Mouse (Mus musculus): ENCODE data around the gene Trpc1.

Gene Trpc1

DNA sequence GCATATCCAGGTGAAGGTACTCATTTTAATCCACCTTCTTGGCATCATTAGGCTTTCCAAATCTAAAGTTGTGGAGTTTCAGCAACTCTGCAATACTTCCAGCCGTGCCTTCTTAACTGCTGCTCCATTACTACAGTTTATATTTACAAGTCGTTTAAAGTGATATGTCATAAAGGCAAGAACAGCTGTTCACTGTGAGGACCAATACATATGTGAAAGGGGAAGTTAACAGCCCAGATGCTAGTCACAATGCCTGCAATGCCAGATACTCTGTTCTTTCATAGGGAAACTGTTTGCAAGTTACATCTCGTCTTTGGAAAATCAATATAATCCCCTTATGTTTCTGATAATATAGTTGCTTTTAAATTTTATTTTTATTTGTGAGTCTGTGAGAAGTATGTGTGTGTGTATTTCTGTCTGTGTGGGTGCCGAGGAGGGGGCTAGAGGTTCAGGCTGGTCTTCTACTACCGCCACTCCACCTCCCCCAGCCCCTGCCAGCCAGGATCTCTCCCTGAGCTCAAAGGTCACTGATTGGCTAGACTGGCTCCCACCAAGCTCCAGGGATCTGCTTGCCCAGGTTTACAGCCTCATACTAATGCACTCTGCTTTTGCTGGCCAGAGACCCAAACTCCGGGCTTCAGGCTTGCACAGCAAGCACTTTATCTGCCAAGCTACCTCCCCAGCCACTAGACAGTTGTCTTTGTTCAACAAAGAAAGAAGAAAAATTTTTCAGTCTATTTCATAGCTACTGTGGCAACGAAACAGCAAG lies 5.1 kb downstream of the Trpc1 start:
- TF ChIP-seq GATA4 (IDR thresholded peaks at IDR 0.05; ENCODE audit: insufficient replicate concordance, low read length) = no peak

DNA sequence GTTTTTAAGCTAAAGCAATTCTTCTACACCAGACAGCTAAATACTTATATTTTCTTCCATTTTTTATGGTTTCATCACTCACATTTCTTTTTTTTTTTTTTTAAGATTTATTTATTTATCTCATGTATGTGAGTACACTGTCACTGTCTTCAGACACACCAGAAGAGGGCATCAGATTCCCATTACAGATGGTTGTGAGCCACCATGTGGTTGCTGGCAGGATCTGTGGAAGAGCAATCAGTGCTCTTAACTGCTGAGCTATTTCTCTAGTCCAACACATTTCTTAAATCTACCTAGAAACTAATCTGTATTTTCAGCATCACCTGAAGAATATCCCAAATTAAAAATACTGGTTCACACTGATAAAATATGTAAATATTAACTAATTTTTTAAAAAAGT lies 13.9 kb downstream of the Trpc1 start:
- no peak for TF ChIP-seq GATA4 (IDR thresholded peaks at IDR 0.05; ENCODE audit: insufficient replicate concordance, low read length)

GRCm38 (mm10) chr9:95712574-95712973 lies 37.6 kb downstream of the Trpc1 start:
- no peak for TF ChIP-seq GATA4 (IDR thresholded peaks at IDR 0.05; ENCODE audit: insufficient replicate concordance, low read length)

- no peak for TF ChIP-seq GATA4 (IDR thresholded peaks at IDR 0.05; ENCODE audit: insufficient replicate concordance, low read length)
These were observed 41.2 kb downstream of the Trpc1 start for GRCm38 (mm10) chr9:95708943-95709342.

DNA sequence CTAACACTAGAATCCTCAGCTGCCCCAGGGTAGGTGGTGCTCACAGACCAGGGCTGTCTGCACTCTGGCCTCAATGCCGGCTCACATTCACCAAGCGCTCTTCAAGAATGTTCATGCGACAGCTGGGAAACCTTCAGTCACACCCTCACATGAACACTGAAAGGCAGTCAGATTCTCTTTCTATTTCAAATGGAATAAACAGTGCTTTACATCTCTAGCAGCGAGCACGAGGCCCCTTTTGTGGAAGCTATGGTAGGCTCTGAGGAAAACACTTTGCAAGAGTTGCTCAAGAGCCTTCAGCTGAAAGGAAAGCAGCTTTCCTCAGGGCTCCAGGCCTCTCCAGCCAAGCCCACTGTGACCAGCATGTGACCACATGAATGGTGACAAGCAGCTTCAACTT lies 44.8 kb downstream of the Trpc1 start:
- TF ChIP-seq GATA4 (IDR thresholded peaks at IDR 0.05; ENCODE audit: insufficient replicate concordance, low read length) = no peak

GRCm38 (mm10) chr9:95704078-95704477 lies 46.1 kb downstream of the Trpc1 start:
- TF ChIP-seq GATA4 (IDR thresholded peaks at IDR 0.05; ENCODE audit: insufficient replicate concordance, low read length) = no peak

DNA sequence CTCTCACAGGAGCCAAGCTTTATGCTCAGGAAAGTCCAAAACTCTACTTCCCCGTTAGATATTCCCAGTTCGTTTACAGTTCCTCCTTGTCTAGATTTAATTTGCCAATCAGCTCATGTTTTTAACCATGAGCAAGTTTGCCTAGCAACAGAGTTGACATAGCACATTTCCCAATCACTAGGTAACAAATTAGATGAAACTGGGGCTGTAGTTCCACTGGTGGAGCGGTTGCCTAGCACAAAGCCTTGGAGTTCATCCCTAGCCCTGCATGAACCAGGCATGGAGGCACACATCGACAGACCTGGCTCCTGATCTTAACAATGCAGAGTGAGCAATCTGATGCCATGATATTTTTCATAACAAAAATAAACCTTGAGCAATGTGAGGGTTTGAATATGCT lies 50.9 kb downstream of the Trpc1 start:
- TF ChIP-seq GATA4 (IDR thresholded peaks at IDR 0.05; ENCODE audit: insufficient replicate concordance, low read length) = no peak

DNA sequence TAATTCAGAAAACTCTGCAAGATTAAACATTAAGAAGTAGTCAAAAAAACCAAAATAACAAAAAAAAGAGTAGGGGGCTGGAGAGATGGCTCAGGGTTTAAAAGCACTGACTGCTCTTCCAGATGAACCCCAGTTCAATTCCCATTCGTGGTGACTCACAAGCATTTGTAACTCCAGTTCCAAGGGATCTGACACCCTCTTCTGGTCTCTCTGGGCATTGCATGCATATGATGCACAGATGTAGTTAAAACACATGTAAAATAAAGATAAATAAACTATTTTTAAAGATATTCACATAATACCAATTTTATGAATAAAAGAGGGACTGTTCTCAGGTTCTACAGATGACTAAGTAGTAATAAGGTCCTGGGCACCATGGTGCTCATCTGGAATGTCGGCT lies 52.4 kb downstream of the Trpc1 start:
- TF ChIP-seq GATA4 (IDR thresholded peaks at IDR 0.05; ENCODE audit: insufficient replicate concordance, low read length) = no peak

- no peak for TF ChIP-seq GATA4 (IDR thresholded peaks at IDR 0.05; ENCODE audit: insufficient replicate concordance, low read length)
These were observed 53.6 kb downstream of the Trpc1 start for GRCm38 (mm10) chr9:95696581-95696980.

GRCm38 (mm10) chr9:95695023-95695422 lies 55.2 kb downstream of the Trpc1 start:
- no peak for TF ChIP-seq GATA4 (IDR thresholded peaks at IDR 0.05; ENCODE audit: insufficient replicate concordance, low read length)

DNA sequence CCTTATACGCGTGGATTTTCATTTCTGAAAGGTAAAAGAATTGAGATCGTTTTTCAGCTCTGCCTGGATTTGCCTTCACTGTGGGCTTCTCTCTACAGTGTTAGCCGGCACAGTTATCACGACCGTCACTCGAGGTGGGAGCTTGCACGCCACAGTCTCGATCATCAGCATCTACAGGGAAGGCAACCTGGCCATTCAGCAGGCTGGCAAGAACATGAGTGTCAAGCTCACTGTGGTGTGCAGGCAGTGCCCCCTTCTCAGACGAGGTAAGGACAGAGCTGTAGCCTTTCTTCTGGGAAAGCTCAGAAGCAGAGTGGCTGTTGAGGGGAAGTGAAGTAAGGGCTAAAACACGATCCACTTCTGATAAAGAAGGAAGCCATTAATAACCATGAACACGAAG lies 55.6 kb downstream of the Trpc1 start:
- TF ChIP-seq GATA4 (IDR thresholded peaks at IDR 0.05; ENCODE audit: insufficient replicate concordance, low read length) = no peak

DNA sequence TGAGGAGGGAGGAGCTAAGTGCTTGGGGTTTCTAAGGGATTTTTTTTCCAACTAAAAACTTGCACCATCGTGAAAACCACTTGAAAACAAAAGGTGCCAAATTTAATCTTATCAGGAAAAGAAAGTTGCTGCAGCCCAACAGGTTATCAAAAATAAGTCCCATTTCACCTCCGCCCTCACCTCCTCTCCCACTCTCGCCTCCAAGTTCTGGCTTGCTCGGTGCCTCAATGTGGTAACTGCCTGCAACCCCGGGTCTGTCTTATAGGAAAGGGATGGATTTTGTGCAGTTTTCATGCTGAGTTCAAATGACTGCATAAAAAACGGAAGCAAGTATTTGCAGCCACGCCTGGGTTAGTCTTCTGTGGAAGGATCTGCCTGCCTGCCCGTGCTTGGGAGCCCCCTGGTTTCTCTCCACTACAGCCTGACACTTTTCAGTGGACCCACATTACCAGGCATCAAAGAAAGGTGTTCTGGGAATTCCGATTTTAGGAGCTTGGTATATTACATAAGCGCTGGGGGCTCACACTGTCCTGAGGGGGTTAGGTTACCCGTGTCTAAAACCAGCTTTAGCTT lies 56.6 kb downstream of the Trpc1 start:
- TF ChIP-seq GATA4 (IDR thresholded peaks at IDR 0.05; ENCODE audit: insufficient replicate concordance, low read length) = no peak

DNA sequence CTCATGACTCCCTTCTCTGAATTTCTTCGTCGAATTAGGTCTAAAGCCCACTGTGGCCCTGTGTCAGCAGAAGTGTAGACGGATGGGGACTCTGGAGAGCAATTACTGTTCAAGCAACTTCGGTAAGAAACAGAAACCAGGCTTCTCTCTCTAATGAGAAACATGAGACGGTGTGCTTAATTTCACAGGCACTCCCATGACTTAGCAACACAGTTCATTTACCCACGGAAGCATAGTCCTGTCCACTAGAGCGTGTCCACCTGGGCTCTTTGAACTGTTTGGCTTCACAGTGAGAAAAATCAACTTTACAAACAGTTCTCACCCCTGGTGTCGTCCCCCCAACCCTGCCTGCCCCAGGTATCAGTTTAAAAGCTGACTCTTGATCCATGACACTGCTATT lies 57.4 kb downstream of the Trpc1 start:
- TF ChIP-seq GATA4 (IDR thresholded peaks at IDR 0.05; ENCODE audit: insufficient replicate concordance, low read length) = no peak

- TF ChIP-seq GATA4 (IDR thresholded peaks at IDR 0.05; ENCODE audit: insufficient replicate concordance, low read length) = no peak
These were observed 62.1 kb downstream of the Trpc1 start for GRCm38 (mm10) chr9:95688064-95688463.

DNA sequence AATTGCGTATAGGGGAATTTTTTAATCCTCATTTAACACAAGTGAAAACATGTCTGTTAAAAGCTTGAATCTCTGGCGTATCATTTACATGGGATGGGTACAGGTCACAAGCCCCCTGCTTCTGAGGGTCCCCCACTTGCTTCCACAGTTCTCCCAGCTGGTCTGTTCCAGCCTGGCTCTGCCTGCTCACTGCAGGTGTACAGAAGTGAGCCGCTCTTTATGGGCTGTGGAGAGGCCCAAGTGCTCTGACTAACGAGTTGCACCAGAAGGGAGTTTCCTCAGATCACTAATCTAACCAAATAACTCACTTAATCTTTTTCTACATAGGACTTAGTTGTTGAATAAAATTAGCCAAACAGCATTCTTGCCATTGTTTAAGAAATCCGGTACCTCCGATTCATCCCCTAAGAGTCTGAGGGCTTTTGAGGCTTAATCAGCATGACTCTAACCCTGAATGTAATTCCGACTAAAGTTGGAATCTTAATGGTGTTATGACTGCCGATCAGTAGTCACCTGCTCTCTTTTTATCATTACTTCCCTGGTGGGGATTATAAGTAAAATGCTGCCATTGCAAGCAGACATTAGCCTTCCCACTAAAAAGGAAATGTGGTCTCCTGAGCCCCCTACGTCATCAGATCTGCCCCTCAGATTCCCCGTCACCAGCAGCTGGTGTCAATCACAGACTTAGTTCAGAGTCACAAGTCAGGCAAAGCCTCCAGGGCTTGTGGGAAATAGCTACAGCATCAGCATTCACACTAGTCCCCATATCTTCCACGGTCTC lies 64.3 kb downstream of the Trpc1 start:
- no peak for TF ChIP-seq GATA4 (IDR thresholded peaks at IDR 0.05; ENCODE audit: insufficient replicate concordance, low read length)

DNA sequence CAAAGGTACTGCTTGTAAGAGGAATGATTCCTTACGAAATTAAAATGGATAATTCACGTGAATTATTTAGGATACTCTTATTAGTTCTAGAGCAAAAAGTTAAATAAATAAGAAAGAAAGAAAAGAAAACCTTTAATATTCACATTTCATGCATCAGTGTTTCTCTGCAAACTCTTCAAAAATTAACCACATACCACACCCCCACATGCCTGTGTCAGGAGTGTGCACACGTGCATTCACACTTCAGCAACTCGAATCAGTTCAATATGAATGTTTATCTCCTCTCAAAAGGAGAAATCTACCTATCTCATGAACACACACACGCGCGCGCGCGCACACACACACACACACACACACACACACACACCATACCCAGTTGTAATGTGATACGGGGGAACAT lies 69.5 kb downstream of the Trpc1 start:
- no peak for TF ChIP-seq GATA4 (IDR thresholded peaks at IDR 0.05; ENCODE audit: insufficient replicate concordance, low read length)

Data from liver, adult (tissue).